Mouse (Mus musculus): ENCODE results near the gene Ttc23. TPM values are rescaled to one million over a fixed set of nuclear protein-coding genes. Genes with fewer than 3 reads are reported as not detected.
A peak's percentile ranks its signal among the peaks of the same experiment; 100 is the strongest.

Ttc23 gene
- polyA plus RNA-seq, 1 experiment from 2014 or later = 64.9 TPM

DNA sequence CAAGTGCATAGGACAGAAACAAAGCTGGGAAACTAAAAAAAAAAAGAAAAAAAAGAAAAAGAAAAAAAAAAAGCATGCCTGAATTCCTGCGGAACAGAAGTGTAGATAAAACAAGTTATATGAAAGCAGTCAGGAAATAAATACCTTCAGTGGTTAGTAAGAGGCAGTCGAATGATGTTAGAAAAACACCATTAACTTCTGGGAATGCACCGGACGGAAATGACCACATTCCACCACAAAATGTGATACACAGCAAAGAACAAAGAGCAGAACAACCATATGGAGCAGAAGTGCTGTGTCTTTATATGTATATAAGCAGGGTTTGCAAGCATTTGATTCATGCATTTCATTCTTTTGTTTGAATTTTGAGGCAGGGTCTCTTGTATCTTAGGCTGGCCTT is 30.3 kb upstream of the Ttc23 start:
- Histone ChIP-seq H3K9me3 (ENCODE audit: control insufficient read depth, low read length) (no peaks in the 10 kb centered on the region), H3K4me1 (ENCODE audit: control insufficient read depth, insufficient read depth, low read length) (peaks cover 3% of the 10 kb centered on the region; the same call in 1 of the 2 replicates), H3K9ac (ENCODE audit: low read length) (no peak overlapping the region), H3K4me2 (ENCODE audit: low read depth, severe bottlenecking) (no peak overlapping the region), H3K27me3 (ENCODE audit: control insufficient read depth, insufficient read depth, low read length) (no peaks in the 10 kb centered on the region), H3K36me3 (ENCODE audit: control insufficient read depth, insufficient read depth, low read length) (no peaks in the 10 kb centered on the region), H3K27ac (replicated peaks; ENCODE audit: low read depth, low read length) (no peak overlapping the region), H3K4me3 (ENCODE audit: low read depth, low read length) (no peak overlapping the region)
- WGBS = 91% methylated on average over 4 of the region's 4 CpGs
- ATAC-seq (ENCODE audit: insufficient number of reproducible peaks, low FRiP score, low TSS enrichment, low read depth) = no peak
- DNase-seq (ENCODE audit: low spot score) = no peak

DNA sequence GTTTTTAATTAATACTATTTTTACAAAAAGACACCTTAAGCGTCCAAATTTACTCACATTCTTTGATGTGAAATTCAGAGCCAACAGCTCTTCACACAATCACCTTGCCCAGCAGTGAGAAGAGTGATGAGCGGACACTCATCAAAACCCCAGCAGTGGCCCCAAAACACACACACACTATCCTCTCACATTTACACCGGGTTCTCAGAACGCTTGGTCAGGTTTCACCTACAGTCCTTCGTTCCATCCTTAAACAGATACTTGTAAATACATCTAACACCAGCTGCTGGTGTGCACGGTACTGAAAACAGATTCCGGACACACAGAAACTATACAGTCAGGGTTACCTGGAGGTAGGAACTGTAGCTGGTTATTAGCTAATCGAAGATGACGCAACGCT is 29.6 kb upstream of the Ttc23 start:
- no peaks in the 10 kb centered on the region for H3K36me3 ChIP-seq (ENCODE audit: control insufficient read depth, insufficient read depth, low read length)
- H3K9me3 ChIP-seq (ENCODE audit: control insufficient read depth, low read length) = no peaks in the 10 kb centered on the region
- H3K27me3 ChIP-seq (ENCODE audit: control insufficient read depth, insufficient read depth, low read length) = no peaks in the 10 kb centered on the region
- H3K4me2 ChIP-seq (ENCODE audit: low read depth, severe bottlenecking) = no peak overlapping the region
- ATAC-seq (ENCODE audit: insufficient number of reproducible peaks, low FRiP score, low TSS enrichment, low read depth) = no peak
- H3K9ac ChIP-seq (ENCODE audit: low read length) = no peak overlapping the region
- H3K4me3 ChIP-seq (ENCODE audit: low read depth, low read length) = no peak overlapping the region
- H3K4me1 ChIP-seq (ENCODE audit: control insufficient read depth, insufficient read depth, low read length) = peaks cover 6% of the 10 kb centered on the region; the same call in 1 of the 2 replicates
- DNase-seq (ENCODE audit: low spot score) = peak; percentile 18
- WGBS = 92% methylated on average over 10 of the region's 10 CpGs
- H3K27ac ChIP-seq (replicated peaks; ENCODE audit: low read depth, low read length) = no peak overlapping the region

- H3K9me3 ChIP-seq (ENCODE audit: control insufficient read depth, low read length) = no peaks in the 10 kb centered on the region
- H3K27ac ChIP-seq (replicated peaks; ENCODE audit: low read depth, low read length) = no peak overlapping the region
- DNase-seq (ENCODE audit: low spot score) = peak; percentile 58
- peak; percentile 50; the same call in 1 of the 2 replicates for ATAC-seq (ENCODE audit: insufficient number of reproducible peaks, low FRiP score, low TSS enrichment, low read depth)
- no peak overlapping the region for H3K4me2 ChIP-seq (ENCODE audit: low read depth, severe bottlenecking)
- H3K4me1 ChIP-seq (ENCODE audit: control insufficient read depth, insufficient read depth, low read length) = peaks cover 6% of the 10 kb centered on the region; the same call in 1 of the 2 replicates
- H3K27me3 ChIP-seq (ENCODE audit: control insufficient read depth, insufficient read depth, low read length) = no peaks in the 10 kb centered on the region
- H3K36me3 ChIP-seq (ENCODE audit: control insufficient read depth, insufficient read depth, low read length) = no peaks in the 10 kb centered on the region
- H3K9ac ChIP-seq (ENCODE audit: low read length) = no peak overlapping the region
- WGBS = 56% methylated on average over 3 of the region's 3 CpGs
- H3K4me3 ChIP-seq (ENCODE audit: low read depth, low read length) = no peak overlapping the region
These were observed 28.9 kb upstream of the Ttc23 start for GRCm38 (mm10) chr7:67618316-67618715.

GRCm38 (mm10) chr7:67619836-67620235 is 27.4 kb upstream of the Ttc23 start:
- 78% methylated on average over 4 of the region's 4 CpGs for WGBS
- Histone ChIP-seq H3K4me1 (ENCODE audit: control insufficient read depth, insufficient read depth, low read length) (peaks cover 3% of the 10 kb centered on the region; the same call in 1 of the 2 replicates), H3K27ac (replicated peaks; ENCODE audit: low read depth, low read length) (no peak overlapping the region), H3K4me2 (ENCODE audit: low read depth, severe bottlenecking) (no peak overlapping the region), H3K9ac (ENCODE audit: low read length) (no peak overlapping the region), H3K4me3 (ENCODE audit: low read depth, low read length) (no peak overlapping the region), H3K27me3 (ENCODE audit: control insufficient read depth, insufficient read depth, low read length) (no peaks in the 10 kb centered on the region), H3K36me3 (ENCODE audit: control insufficient read depth, insufficient read depth, low read length) (no peaks in the 10 kb centered on the region), H3K9me3 (ENCODE audit: control insufficient read depth, low read length) (no peaks in the 10 kb centered on the region)
- no peak for ATAC-seq (ENCODE audit: insufficient number of reproducible peaks, low FRiP score, low TSS enrichment, low read depth)
- DNase-seq (ENCODE audit: low spot score) = no peak

GRCm38 (mm10) chr7:67622151-67622550 is 25.1 kb upstream of the Ttc23 start:
- Histone ChIP-seq H3K4me2 (ENCODE audit: low read depth, severe bottlenecking) (no peak overlapping the region), H3K4me1 (ENCODE audit: control insufficient read depth, insufficient read depth, low read length) (peaks cover 3% of the 10 kb centered on the region; the same call in 1 of the 2 replicates), H3K27me3 (ENCODE audit: control insufficient read depth, insufficient read depth, low read length) (no peaks in the 10 kb centered on the region), H3K9ac (ENCODE audit: low read length) (no peak overlapping the region), H3K27ac (replicated peaks; ENCODE audit: low read depth, low read length) (peak overlapping the region; percentile 72; the same call in 1 of the 2 replicates), H3K36me3 (ENCODE audit: control insufficient read depth, insufficient read depth, low read length) (no peaks in the 10 kb centered on the region), H3K4me3 (ENCODE audit: low read depth, low read length) (no peak overlapping the region), H3K9me3 (ENCODE audit: control insufficient read depth, low read length) (no peaks in the 10 kb centered on the region)
- ATAC-seq (ENCODE audit: insufficient number of reproducible peaks, low FRiP score, low TSS enrichment, low read depth) = no peak
- WGBS = 68% methylated on average over 3 of the region's 3 CpGs
- no peak for DNase-seq (ENCODE audit: low spot score)

DNA sequence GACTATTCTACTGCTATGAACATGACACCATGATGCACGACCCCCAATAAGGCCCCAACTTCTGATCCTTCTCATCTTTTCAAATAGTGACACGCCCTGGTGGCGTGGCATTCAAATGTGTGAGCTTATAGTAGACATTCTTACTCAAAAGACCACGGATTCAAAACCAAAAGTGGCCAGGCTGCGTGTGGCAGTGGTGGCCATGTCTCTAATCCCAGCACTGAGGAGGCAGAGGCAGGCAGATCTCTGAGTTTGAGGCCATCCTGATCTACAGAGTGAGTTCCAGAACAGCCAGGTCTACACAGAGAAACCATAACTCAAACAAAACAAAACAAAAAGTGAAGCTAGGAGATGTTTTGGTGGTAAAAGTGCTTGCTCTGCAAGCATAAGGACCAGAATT is 20.5 kb upstream of the Ttc23 start:
- no peaks in the 10 kb centered on the region; the same call in 1 of the 2 replicates for H3K36me3 ChIP-seq (ENCODE audit: control insufficient read depth, insufficient read depth, low read length)
- DNase-seq (ENCODE audit: low spot score) = no peak

DNA sequence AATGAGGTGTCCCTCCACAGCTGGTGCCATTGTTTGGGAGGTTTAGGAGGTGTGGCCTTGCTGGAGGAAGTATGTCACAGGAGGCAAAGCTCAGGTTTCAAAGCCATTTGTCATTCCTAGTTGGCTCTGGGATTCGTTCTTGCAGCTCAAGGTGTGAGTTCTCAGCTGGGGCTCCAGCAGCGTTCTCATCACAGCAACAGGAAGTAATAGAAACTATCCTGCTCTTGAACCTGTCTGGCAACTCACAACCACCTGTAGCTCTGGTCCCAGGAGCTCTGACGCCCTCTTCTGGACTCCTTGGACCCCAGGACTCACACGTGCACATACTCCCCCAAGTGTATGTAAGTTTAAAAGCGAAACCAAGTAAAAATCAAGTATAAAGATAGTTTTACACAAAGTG is 17.5 kb upstream of the Ttc23 start:
- ATAC-seq (ENCODE audit: insufficient number of reproducible peaks, low FRiP score, low TSS enrichment, low read depth) = no peak
- Histone ChIP-seq H3K4me2 (ENCODE audit: low read depth, severe bottlenecking) (no peak overlapping the region), H3K9me3 (ENCODE audit: control insufficient read depth, low read length) (no peaks in the 10 kb centered on the region), H3K4me1 (ENCODE audit: control insufficient read depth, insufficient read depth, low read length) (no peaks in the 10 kb centered on the region), H3K27me3 (ENCODE audit: control insufficient read depth, insufficient read depth, low read length) (no peaks in the 10 kb centered on the region), H3K9ac (ENCODE audit: low read length) (no peak overlapping the region), H3K4me3 (ENCODE audit: low read depth, low read length) (no peak overlapping the region), H3K27ac (replicated peaks; ENCODE audit: low read depth, low read length) (no peak overlapping the region), H3K36me3 (ENCODE audit: control insufficient read depth, insufficient read depth, low read length) (no peaks in the 10 kb centered on the region; the same call in 1 of the 2 replicates)
- DNase-seq (ENCODE audit: low spot score) = peak; percentile 36
- WGBS = 42% methylated on average over 5 of the region's 5 CpGs

More for the DNA sequence above, 20.5 kb upstream of the Ttc23 start:
- Histone ChIP-seq H3K9ac (ENCODE audit: low read length) (no peak overlapping the region), H3K4me1 (ENCODE audit: control insufficient read depth, insufficient read depth, low read length) (peaks cover 3% of the 10 kb centered on the region; the same call in 1 of the 2 replicates), H3K4me3 (ENCODE audit: low read depth, low read length) (no peak overlapping the region), H3K4me2 (ENCODE audit: low read depth, severe bottlenecking) (no peak overlapping the region), H3K27me3 (ENCODE audit: control insufficient read depth, insufficient read depth, low read length) (no peaks in the 10 kb centered on the region), H3K9me3 (ENCODE audit: control insufficient read depth, low read length) (no peaks in the 10 kb centered on the region), H3K27ac (replicated peaks; ENCODE audit: low read depth, low read length) (no peak overlapping the region)
- ATAC-seq (ENCODE audit: insufficient number of reproducible peaks, low FRiP score, low TSS enrichment, low read depth) = no peak
- 92% methylated on average over 5 of the region's 5 CpGs for WGBS

- DNase-seq (ENCODE audit: low spot score) = peak; percentile 83
- no peaks in the 10 kb centered on the region; the same call in 1 of the 2 replicates for H3K36me3 ChIP-seq (ENCODE audit: control insufficient read depth, insufficient read depth, low read length)
- no peak overlapping the region for H3K4me2 ChIP-seq (ENCODE audit: low read depth, severe bottlenecking)
- WGBS = 27% methylated on average over 2 of the region's 2 CpGs
- peak; percentile 72; the same call in 1 of the 2 replicates for ATAC-seq (ENCODE audit: insufficient number of reproducible peaks, low FRiP score, low TSS enrichment, low read depth)
- no peaks in the 10 kb centered on the region for H3K4me1 ChIP-seq (ENCODE audit: control insufficient read depth, insufficient read depth, low read length)
- H3K27me3 ChIP-seq (ENCODE audit: control insufficient read depth, insufficient read depth, low read length) = no peaks in the 10 kb centered on the region
- no peaks in the 10 kb centered on the region for H3K9me3 ChIP-seq (ENCODE audit: control insufficient read depth, low read length)
- no peak overlapping the region for H3K9ac ChIP-seq (ENCODE audit: low read length)
- no peak overlapping the region for H3K27ac ChIP-seq (replicated peaks; ENCODE audit: low read depth, low read length)
- no peak overlapping the region for H3K4me3 ChIP-seq (ENCODE audit: low read depth, low read length)
These were observed 16.4 kb upstream of the Ttc23 start for GRCm38 (mm10) chr7:67630817-67631216.

GRCm38 (mm10) chr7:67632380-67632779 is 14.8 kb upstream of the Ttc23 start:
- ATAC-seq (ENCODE audit: insufficient number of reproducible peaks, low FRiP score, low TSS enrichment, low read depth) (no peak), DNase-seq (ENCODE audit: low spot score) (no peak)
- H3K9me3 ChIP-seq (ENCODE audit: control insufficient read depth, low read length) = no peaks in the 10 kb centered on the region
- no peak overlapping the region for H3K4me3 ChIP-seq (ENCODE audit: low read depth, low read length)
- H3K4me1 ChIP-seq (ENCODE audit: control insufficient read depth, insufficient read depth, low read length) = no peaks in the 10 kb centered on the region
- no peak overlapping the region for H3K9ac ChIP-seq (ENCODE audit: low read length)
- H3K27ac ChIP-seq (replicated peaks; ENCODE audit: low read depth, low read length) = no peak overlapping the region
- no peak overlapping the region for H3K4me2 ChIP-seq (ENCODE audit: low read depth, severe bottlenecking)
- H3K36me3 ChIP-seq (ENCODE audit: control insufficient read depth, insufficient read depth, low read length) = no peaks in the 10 kb centered on the region; the same call in 1 of the 2 replicates
- 85% methylated on average over 5 of the region's 5 CpGs for WGBS
- H3K27me3 ChIP-seq (ENCODE audit: control insufficient read depth, insufficient read depth, low read length) = no peaks in the 10 kb centered on the region
